Mouse (Mus musculus) stomach, embryonic 14.5 days (tissue): ENCODE data around the gene Lgals7. TPM values are rescaled to one million over a fixed set of nuclear protein-coding genes. Genes with fewer than 3 reads are reported as not detected.

ENCODE experiments used
- ATAC-seq: fragments of 200-750 bp; cut with Nextera tagmentation; 2 replicates; pipeline ENCODE4 v1.8.0; 2017; ENCODE audit warnings: low read depth, moderate TSS enrichment; ENCODE audit not compliant: insufficient number of reproducible peaks, insufficient read depth, low FRiP score
- H3K27ac ChIP-seq: fragments of 300-500 bp; sonication (generic); 2 replicates; pipeline ENCODE4 v1.5.1; 2014; ENCODE audit warnings: mild to moderate bottlenecking, low read length, moderate library complexity, mixed read lengths
- H3K27me3 ChIP-seq: fragments of 300-500 bp; sonication (generic); 2 replicates; pipeline ENCODE4 v1.6.1; 2014; ENCODE audit warnings: low read length, control low read depth, mixed read lengths; ENCODE audit not compliant: control insufficient read depth, insufficient read depth
- H3K36me3 ChIP-seq: fragments of 300-500 bp; sonication (generic); 2 replicates; pipeline ENCODE4 v1.6.1; 2014; ENCODE audit warnings: mild to moderate bottlenecking, control low read depth, low read length, moderate library complexity, mixed read lengths; ENCODE audit not compliant: control insufficient read depth, insufficient read depth
- H3K4me1 ChIP-seq: fragments of 300-500 bp; sonication (generic); 2 replicates; pipeline ENCODE4 v1.6.1; 2014; ENCODE audit warnings: low read length, control low read depth, mixed read lengths; ENCODE audit not compliant: control insufficient read depth, insufficient read depth
- H3K4me2 ChIP-seq: fragments of 300-500 bp; sonication (generic); replicated peaks from 2 replicates; pipeline ENCODE4 v1.6.1; 2014; ENCODE audit warnings: low read depth, low read length, control low read depth
- H3K4me3 ChIP-seq: fragments of 300-500 bp; sonication (generic); 2 replicates; pipeline ENCODE4 v1.5.1; 2014; ENCODE audit warnings: low read depth, low read length, control low read depth
- H3K9ac ChIP-seq: fragments of 300-500 bp; sonication (generic); replicated peaks from 2 replicates; pipeline ENCODE4 v1.6.1; 2014; ENCODE audit warnings: low read depth, mild to moderate bottlenecking, control low read depth, low read length, moderate library complexity, mixed read lengths
- H3K9me3 ChIP-seq: fragments of 300-500 bp; sonication (generic); 2 replicates; pipeline ENCODE4 v1.6.1; 2016; ENCODE audit warnings: low read depth, low read length, control low read depth; ENCODE audit not compliant: control insufficient read depth
- WGBS: fragments of 180-500 bp; shearing (Covaris S2); extraction: QIAGEN DNeasy Blood & Tissue Kit; methylation state at CpG from one replicate; pipeline ENCODE4 v1.1.7; 2014; 5-methylcytosine and 5-hydroxymethylcytosine counted together
- polyA plus RNA-seq: library from polyadenylated mRNA; unstranded; fragments of >200 nt; fragmentation: Nextera tagmentation; extraction: Ambion mirVana; gene quantifications from 2 replicates; pipeline ENCODE4 v1.2.1, GENCODE M21; 2014

Gene Lgals7
- polyA plus RNA-seq: 1.4 and 1.5 TPM in 2 replicates

DNA sequence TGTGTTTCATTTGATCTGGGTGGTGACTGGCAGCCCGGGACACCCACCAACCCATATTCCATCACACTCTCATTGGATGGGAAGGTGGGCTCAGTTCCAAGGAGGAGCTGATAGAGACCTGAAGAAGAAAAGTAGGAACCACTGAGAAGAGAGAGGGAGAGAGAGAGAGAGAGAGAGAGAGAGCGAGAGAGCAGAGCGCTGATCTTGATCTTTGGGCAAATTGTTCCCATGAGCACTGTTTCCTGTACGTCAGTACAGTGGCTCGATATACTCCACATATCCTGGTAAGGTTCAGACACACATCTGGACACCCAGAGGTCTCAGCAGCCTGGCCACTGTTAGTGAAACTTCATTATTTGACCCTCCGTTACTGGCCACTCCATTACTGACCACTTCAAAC, at the start of gene Lgals7:
Gene Lgals7, plus strand, starts transcription at position 314 of the 400 bp plus-strand sequence.
- Histone ChIP-seq H3K9ac (no peak within 1 kb of the TSS), H3K27ac (no peak within 1 kb of the TSS)

DNA sequence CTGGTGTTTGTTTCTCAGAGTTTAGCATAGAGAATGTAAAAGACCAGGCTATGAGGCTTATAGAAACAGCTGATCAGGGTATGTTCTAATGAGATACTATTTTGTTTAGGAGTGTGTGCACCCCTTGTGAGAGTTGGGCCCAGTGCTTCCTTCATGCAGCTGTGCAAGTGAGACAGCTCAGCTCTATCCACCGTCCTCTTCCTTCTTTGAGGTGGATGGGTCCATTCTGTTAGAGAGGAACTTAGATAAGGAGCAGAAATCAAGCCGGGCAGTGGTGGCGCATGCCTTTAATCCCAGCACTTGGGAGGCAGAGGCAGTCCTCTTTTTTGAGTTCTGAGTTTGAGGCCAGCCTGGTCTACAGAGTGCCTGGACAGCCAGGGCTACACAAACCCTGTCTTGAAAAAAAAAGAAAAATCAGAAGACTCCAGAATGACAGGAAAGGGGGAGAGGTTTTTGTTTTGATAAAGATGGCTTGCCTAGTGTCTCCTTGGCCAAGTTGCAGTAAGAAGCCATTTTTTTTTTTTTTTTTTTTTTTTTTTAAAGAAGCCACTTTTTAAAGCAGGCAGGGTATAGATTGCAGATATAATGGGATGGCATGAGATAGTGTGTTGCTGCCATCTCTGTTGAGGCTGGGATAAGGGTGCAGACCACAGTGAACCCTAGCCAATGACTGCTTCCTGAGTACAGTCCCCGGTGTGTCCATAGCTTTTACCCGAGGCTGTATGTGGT, 49.2 kb upstream of the Lgals7 start:
- no peak overlapping the region for H3K4me2 ChIP-seq
- WGBS: 74% methylated on average over 5 of the region's 5 CpGs
- H3K27ac ChIP-seq: no peak overlapping the region
- no peaks in the 10 kb centered on the region for H3K27me3 ChIP-seq
- ATAC-seq: no peak
- no peaks in the 10 kb centered on the region for H3K9me3 ChIP-seq
- no peak overlapping the region for H3K9ac ChIP-seq
- H3K36me3 ChIP-seq: peaks cover 71% of the 10 kb centered on the region
- H3K4me3 ChIP-seq: no peak overlapping the region
- H3K4me1 ChIP-seq: peaks cover 24% of the 10 kb centered on the region

More for the DNA sequence above, at the start of gene Lgals7:
- Histone ChIP-seq H3K4me3 (no peak within 1 kb of the TSS), H3K4me1 (peaks cover 13% of the 10 kb centered on the region), H3K27me3 (no peaks in the 10 kb centered on the region), H3K4me2 (no peak within 1 kb of the TSS), H3K9me3 (no peaks in the 10 kb centered on the region), H3K36me3 (no peaks in the 10 kb centered on the region)
- no peak for ATAC-seq
- 84% methylated on average over 6 of the region's 6 CpGs for WGBS

DNA sequence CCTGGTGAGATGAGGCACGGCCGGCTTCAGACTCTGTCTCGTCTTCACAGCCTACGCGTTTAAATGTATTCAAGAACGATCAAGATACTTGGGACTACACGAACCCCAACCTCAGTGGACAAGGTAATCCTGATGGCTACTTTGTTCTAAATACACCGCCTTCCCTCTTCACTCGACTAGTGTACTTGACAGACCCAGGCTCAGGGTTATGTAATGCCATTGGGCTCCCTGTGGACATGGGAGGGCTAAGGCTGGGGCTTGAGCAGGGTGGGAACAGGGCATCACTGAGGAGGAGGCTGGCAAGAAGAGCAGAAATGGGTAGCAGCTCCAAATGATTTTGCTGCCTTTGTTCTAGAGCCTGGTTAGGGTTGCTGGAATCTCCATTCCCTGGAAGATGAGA, 48.4 kb upstream of the Lgals7 start:
- H3K4me3 ChIP-seq: no peak overlapping the region
- ATAC-seq: no peak
- H3K9ac ChIP-seq: no peak overlapping the region
- peaks cover 28% of the 10 kb centered on the region for H3K4me1 ChIP-seq
- 85% methylated on average over 9 of the region's 9 CpGs for WGBS
- H3K27me3 ChIP-seq: no peaks in the 10 kb centered on the region
- H3K36me3 ChIP-seq: peaks cover 78% of the 10 kb centered on the region
- H3K9me3 ChIP-seq: no peaks in the 10 kb centered on the region
- no peak overlapping the region for H3K27ac ChIP-seq
- no peak overlapping the region for H3K4me2 ChIP-seq

DNA sequence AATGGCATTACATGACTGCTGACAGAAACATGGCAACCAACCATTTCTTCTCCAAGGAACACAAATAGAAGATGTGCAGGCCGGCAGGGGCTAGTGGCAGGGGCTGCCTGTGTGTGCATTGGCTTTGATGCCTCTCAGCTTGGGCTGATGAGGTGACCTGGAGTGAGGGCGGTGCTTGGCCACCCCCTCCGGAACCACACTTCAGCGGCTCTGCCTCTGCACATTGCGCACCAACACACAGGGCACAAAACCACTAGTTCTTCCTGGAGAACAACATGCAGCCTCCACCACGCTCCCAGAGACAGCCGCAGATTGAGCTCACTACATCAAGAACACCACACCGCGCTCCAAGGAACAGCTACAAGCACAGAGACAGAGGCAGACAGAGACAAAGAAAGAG, 47.5 kb upstream of the Lgals7 start:
- Histone ChIP-seq H3K4me3 (no peak overlapping the region), H3K36me3 (peaks cover 88% of the 10 kb centered on the region), H3K27ac (no peak overlapping the region), H3K27me3 (no peaks in the 10 kb centered on the region), H3K9ac (no peak overlapping the region), H3K9me3 (no peaks in the 10 kb centered on the region), H3K4me2 (no peak overlapping the region), H3K4me1 (peaks cover 28% of the 10 kb centered on the region)
- no peak for ATAC-seq
- WGBS: 87% methylated on average over 9 of the region's 9 CpGs

DNA sequence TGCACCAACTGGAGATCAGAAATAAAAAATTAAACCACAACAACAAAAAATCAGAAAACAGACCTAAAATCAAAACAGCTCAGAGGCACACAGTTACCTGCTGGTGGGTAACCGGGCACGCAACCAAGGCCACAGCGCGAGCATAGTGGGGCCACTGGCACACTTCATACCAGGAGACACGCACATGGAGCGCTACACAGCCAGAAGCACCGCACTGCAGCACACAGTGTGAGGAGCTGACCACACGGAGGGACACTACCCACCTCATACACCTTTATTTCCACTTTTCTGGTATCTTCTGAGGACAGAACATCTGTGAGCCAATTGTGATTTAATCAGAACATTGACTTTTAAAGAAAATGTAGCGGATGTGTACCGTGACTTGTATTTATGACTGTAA, 46.7 kb upstream of the Lgals7 start:
- Histone ChIP-seq H3K4me2 (no peak overlapping the region), H3K9ac (no peak overlapping the region), H3K27me3 (no peaks in the 10 kb centered on the region), H3K27ac (no peak overlapping the region), H3K36me3 (peaks cover 95% of the 10 kb centered on the region), H3K4me3 (no peak overlapping the region), H3K4me1 (peaks cover 28% of the 10 kb centered on the region), H3K9me3 (no peaks in the 10 kb centered on the region)
- WGBS: 91% methylated on average over 10 of the region's 10 CpGs
- ATAC-seq: no peak

DNA sequence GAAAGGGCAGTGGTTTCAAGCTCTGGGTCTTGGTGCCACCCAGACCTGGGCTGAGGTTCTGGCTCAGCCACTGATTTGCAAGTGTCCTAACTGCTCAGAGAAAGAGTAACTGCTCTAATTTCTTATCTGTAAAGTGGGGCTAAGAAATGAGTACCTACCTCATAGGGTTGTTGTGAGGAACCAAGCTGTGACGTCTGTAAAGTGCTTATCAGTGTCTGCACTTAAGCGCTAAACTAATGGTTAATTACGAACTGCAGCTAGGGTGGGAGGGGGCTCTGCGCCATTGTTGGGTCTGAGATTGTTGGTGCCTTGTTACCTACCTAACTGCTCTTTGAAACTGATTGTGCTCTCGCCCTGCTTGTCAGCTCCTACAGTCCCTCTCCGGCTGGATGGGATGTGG, 46.1 kb upstream of the Lgals7 start:
- no peak overlapping the region for H3K9ac ChIP-seq
- no peak overlapping the region for H3K4me2 ChIP-seq
- no peaks in the 10 kb centered on the region for H3K27me3 ChIP-seq
- H3K27ac ChIP-seq: no peak overlapping the region
- H3K4me3 ChIP-seq: no peak overlapping the region
- H3K4me1 ChIP-seq: peaks cover 26% of the 10 kb centered on the region
- WGBS: 66% methylated on average over 6 of the region's 6 CpGs
- no peaks in the 10 kb centered on the region for H3K9me3 ChIP-seq
- H3K36me3 ChIP-seq: peaks cover 96% of the 10 kb centered on the region
- ATAC-seq: no peak

DNA sequence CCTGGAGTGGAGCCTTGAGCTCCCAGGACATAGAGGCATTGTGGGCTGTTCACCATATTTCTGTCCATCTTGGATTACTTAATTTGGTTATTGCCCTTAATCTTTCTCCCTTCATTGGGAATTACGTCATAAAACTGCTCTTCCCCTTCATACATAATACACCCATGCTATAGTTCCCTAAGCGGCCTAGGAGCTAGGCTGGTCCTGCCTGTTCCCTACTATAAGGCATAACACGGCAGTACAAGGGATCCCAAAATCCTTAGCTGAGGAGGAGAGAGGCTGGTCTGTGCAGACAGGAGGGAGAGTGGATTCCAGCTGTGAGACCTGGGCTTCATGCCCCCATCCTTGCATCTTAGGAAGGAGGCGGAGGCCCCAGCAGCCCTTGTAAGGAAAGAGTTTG, 45.7 kb upstream of the Lgals7 start:
- Histone ChIP-seq H3K9ac (no peak overlapping the region), H3K4me3 (no peak overlapping the region), H3K27me3 (no peaks in the 10 kb centered on the region), H3K9me3 (no peaks in the 10 kb centered on the region), H3K36me3 (peaks cover 94% of the 10 kb centered on the region), H3K4me2 (no peak overlapping the region), H3K4me1 (peaks cover 22% of the 10 kb centered on the region), H3K27ac (no peak overlapping the region)
- WGBS: 81% methylated on average over 4 of the region's 4 CpGs
- ATAC-seq: no peak

DNA sequence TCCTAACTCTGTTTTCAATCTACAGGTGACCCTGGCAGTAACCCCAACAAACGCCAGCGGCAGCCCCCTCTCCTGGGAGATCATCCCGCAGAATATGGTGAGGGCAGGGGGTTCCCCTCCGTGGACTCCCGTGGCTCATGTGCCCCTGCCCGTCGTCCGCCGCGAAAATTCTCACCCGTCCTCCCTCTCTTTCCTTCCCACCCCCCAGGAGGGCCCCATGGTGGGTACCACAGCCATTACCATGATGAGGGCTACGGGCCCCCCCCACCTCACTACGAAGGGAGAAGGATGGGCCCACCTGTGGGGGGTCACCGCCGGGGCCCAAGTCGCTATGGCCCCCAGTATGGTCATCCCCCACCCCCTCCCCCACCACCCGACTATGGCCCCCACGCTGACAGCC, 45.2 kb upstream of the Lgals7 start:
- H3K9ac ChIP-seq: no peak overlapping the region
- H3K27me3 ChIP-seq: no peaks in the 10 kb centered on the region
- peaks cover 90% of the 10 kb centered on the region for H3K36me3 ChIP-seq
- H3K4me3 ChIP-seq: no peak overlapping the region
- ATAC-seq: no peak
- H3K27ac ChIP-seq: no peak overlapping the region
- H3K4me1 ChIP-seq: peaks cover 20% of the 10 kb centered on the region
- 83% methylated on average over 18 of the region's 18 CpGs for WGBS
- H3K9me3 ChIP-seq: no peaks in the 10 kb centered on the region
- H3K4me2 ChIP-seq: no peak overlapping the region
